Mouse (Mus musculus): Measurements from ENCODE around the gene Iqcd. TPM values are rescaled to one million over a fixed set of nuclear protein-coding genes. Genes with fewer than 3 reads are reported as not detected.

Iqcd gene
- polyA plus RNA-seq, 1 experiment: 77.3 TPM

DNA sequence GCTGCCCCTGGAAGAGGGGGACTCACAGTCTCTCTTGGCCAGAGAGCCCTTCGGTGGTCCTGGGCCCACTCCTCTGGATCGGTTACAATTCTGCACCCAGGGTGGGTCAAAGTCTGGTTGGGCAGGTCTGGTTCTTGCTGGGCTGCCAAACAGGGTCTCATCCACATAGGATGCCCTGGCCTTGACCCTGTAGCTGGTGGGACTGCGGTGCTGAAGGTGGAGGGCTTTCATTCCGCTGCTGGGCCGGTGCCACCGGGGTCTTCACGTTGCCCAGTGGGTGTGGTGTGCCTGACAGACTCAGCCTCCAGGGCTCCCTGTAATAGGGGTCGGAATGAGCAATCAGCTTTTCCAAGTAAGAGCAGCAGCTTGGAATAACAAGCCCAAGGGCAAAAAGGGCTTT, 22.6 kb downstream of the Iqcd start:
- no peaks in the 10 kb centered on the region for H3K36me3 ChIP-seq (ENCODE audit: control insufficient read depth, insufficient read depth, low read length)
- peaks cover 26% of the 10 kb centered on the region for H3K4me1 ChIP-seq (ENCODE audit: control insufficient read depth, insufficient read depth, low read length)
- no peak overlapping the region for H3K27ac ChIP-seq (ENCODE audit: control insufficient read depth, insufficient read depth, low read depth, low read length)
- peak overlapping the region; percentile 22 for H3K4me3 ChIP-seq (ENCODE audit: control insufficient read depth, low read depth, low read length)
- TF ChIP-seq POLR2A (IDR thresholded peaks at IDR 0.05; ENCODE audit: control insufficient read depth, low read depth, low read length) (no peak), CTCF (IDR thresholded peaks at IDR 0.05; ENCODE audit: control insufficient read depth, insufficient read depth, insufficient replicate concordance, low read depth, low read length) (no peak)
- H3K27me3 ChIP-seq (ENCODE audit: control insufficient read depth, insufficient read depth, low read length): no peaks in the 10 kb centered on the region

DNA sequence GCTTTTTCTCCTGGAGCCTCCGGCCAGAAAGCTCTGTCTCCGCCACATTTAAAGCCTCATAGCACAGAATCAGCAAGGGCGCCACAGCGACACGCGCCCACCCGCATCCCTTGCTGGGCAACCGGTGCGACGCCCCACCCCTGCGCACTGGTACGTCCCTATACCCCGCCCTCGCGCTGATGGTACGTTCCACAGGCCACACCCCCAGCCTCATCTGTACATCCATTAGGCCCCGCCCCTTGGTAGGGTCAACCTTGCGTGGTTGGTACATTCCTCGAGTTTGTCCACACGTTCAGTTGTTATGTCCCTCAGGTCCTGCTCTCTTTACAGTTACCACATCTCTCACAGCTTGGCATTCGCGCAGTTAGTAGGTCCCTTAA, 23.6 kb downstream of the Iqcd start, which contains the start of the genes Rita1 and Ddx54:
Rita1 (minus strand) TSS at position 148 of the 380 bp plus-strand sequence.
Ddx54 (plus strand) TSS at position 298 of the 380 bp plus-strand sequence.
- Histone ChIP-seq H3K27ac (ENCODE audit: control insufficient read depth, insufficient read depth, low read depth, low read length) (peak within 1 kb of the TSS; percentile 92), H3K36me3 (ENCODE audit: control insufficient read depth, insufficient read depth, low read length) (no peaks in the 10 kb centered on the region), H3K4me3 (ENCODE audit: control insufficient read depth, low read depth, low read length) (peak within 1 kb of the TSS; percentile 96), H3K27me3 (ENCODE audit: control insufficient read depth, insufficient read depth, low read length) (no peaks in the 10 kb centered on the region), H3K4me1 (ENCODE audit: control insufficient read depth, insufficient read depth, low read length) (peaks cover 17% of the 10 kb centered on the region)
- peak; percentile 65; the same call in 1 of the 2 replicates for TF ChIP-seq POLR2A (IDR thresholded peaks at IDR 0.05; ENCODE audit: control insufficient read depth, low read depth, low read length)
- no peak for TF ChIP-seq CTCF (IDR thresholded peaks at IDR 0.05; ENCODE audit: control insufficient read depth, insufficient read depth, insufficient replicate concordance, low read depth, low read length)

DNA sequence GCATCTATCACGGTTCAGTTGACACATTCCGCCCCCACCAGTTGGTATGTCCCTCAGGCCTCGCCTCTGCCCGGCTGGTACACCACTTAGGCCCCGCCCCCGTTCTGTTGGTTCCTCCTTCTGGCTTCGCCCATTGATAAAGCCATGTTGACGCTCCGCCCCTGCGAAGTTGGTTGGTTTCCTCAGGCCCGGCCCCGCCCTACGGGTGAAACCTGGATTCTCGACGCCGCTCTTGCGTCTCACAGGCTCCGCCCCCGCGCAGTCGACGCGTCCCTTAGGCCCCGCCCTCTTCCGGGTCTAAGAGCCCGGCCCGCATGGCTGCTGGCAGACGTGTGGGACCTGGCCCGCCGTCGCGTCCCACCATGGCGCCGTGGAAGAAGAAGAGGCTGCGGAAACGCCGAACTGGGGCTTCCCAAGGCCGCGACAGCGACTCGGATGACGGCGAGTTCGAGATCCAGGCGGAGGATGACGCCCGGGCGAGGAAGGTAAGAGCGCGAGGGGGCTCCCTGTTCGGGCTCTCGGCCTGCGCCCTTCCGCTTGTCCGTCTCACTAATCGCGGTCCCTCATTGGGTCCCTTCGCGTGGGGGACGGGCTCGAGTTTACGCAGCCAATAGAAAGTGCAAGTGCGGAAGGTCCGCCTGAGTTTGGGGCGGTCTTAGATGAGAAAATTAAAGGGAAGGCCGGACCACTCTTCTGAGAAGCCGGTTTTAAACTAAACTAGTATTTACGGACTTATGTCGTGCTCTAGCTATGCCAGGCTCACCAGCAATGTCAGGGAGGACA, 24.2 kb downstream of the Iqcd start:
- Histone ChIP-seq H3K27me3 (ENCODE audit: control insufficient read depth, insufficient read depth, low read length) (no peaks in the 10 kb centered on the region), H3K36me3 (ENCODE audit: control insufficient read depth, insufficient read depth, low read length) (peaks cover under 1% of the 10 kb centered on the region; the same call in 1 of the 2 replicates), H3K4me3 (ENCODE audit: control insufficient read depth, low read depth, low read length) (peak overlapping the region; percentile 96), H3K27ac (ENCODE audit: control insufficient read depth, insufficient read depth, low read depth, low read length) (peak overlapping the region; percentile 92), H3K4me1 (ENCODE audit: control insufficient read depth, insufficient read depth, low read length) (peaks cover 17% of the 10 kb centered on the region)
- TF ChIP-seq CTCF (IDR thresholded peaks at IDR 0.05; ENCODE audit: control insufficient read depth, insufficient read depth, insufficient replicate concordance, low read depth, low read length) (no peak), POLR2A (IDR thresholded peaks at IDR 0.05; ENCODE audit: control insufficient read depth, low read depth, low read length) (peak; percentile 83)

DNA sequence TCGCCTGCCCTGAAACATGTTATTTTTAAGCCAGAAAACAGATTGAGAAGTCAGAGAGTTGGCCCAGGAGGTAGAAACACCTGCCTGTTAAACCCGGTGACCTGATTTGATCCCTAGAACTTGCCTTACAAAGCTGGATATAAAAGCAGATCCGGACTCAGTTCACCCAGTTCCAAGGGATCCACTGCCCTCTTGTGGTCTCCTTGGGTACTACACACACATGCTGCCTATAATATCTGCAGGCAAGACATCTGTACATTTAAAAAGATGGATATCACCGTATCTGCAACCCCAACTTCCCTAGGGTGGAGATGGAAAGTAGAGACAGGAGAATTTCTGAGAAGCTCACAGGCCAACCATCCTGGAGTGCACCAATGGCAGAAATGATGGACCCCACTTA, 27.1 kb downstream of the Iqcd start:
- Histone ChIP-seq H3K4me3 (ENCODE audit: control insufficient read depth, low read depth, low read length) (no peak overlapping the region), H3K27me3 (ENCODE audit: control insufficient read depth, insufficient read depth, low read length) (no peaks in the 10 kb centered on the region), H3K4me1 (ENCODE audit: control insufficient read depth, insufficient read depth, low read length) (peaks cover 19% of the 10 kb centered on the region), H3K27ac (ENCODE audit: control insufficient read depth, insufficient read depth, low read depth, low read length) (no peak overlapping the region), H3K36me3 (ENCODE audit: control insufficient read depth, insufficient read depth, low read length) (peaks cover 2% of the 10 kb centered on the region; the same call in 1 of the 2 replicates)
- TF ChIP-seq POLR2A (IDR thresholded peaks at IDR 0.05; ENCODE audit: control insufficient read depth, low read depth, low read length) (no peak), CTCF (IDR thresholded peaks at IDR 0.05; ENCODE audit: control insufficient read depth, insufficient read depth, insufficient replicate concordance, low read depth, low read length) (no peak)

DNA sequence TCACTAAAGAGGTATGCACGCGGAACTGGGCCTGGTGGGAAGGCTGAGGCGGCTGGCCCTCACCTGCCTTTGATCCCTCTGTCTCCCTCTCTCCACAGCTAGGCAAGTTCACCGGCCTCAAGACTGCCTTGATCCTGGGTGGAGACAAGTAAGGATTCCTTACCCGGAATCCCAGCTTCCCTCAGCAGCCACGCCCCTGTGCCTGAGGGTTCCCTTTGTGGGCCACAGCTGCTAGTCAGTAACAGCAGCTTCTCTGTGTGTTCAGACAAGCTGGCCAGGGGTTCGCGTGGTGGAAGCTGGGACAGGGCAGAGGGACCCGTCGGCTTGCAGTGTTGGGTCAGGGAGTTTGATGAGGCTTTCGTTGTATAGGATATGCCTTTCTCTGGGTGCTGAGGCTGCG, 30.0 kb downstream of the Iqcd start:
- Histone ChIP-seq H3K4me1 (ENCODE audit: control insufficient read depth, insufficient read depth, low read length) (peaks cover 6% of the 10 kb centered on the region), H3K36me3 (ENCODE audit: control insufficient read depth, insufficient read depth, low read length) (peaks cover 2% of the 10 kb centered on the region), H3K4me3 (ENCODE audit: control insufficient read depth, low read depth, low read length) (no peak overlapping the region), H3K27me3 (ENCODE audit: control insufficient read depth, insufficient read depth, low read length) (no peaks in the 10 kb centered on the region), H3K27ac (ENCODE audit: control insufficient read depth, insufficient read depth, low read depth, low read length) (no peak overlapping the region)
- TF ChIP-seq CTCF (IDR thresholded peaks at IDR 0.05; ENCODE audit: control insufficient read depth, insufficient read depth, insufficient replicate concordance, low read depth, low read length): no peak

DNA sequence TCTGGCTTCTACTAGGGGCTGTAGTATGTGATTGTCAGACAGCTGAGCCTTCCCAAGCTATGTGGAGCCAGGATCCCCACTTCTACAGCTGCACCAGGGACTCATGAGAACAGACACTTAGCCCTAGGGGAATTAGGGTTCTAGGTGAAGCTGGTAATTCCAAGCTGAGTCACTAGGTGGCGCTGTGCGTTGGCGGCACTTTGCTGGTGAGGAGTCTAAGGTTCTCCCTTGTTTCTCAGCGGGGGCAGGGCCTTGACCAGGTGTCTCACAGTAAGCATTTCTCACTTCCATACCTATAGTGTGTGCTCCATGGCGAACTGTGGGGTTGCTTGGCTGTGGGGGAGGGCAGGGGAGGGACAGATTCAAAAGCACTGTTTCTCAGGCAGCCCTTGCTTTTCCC, 30.4 kb downstream of the Iqcd start:
- Histone ChIP-seq H3K27me3 (ENCODE audit: control insufficient read depth, insufficient read depth, low read length) (no peaks in the 10 kb centered on the region), H3K4me1 (ENCODE audit: control insufficient read depth, insufficient read depth, low read length) (peaks cover 2% of the 10 kb centered on the region; the same call in 1 of the 2 replicates), H3K4me3 (ENCODE audit: control insufficient read depth, low read depth, low read length) (no peak overlapping the region), H3K36me3 (ENCODE audit: control insufficient read depth, insufficient read depth, low read length) (peaks cover 2% of the 10 kb centered on the region), H3K27ac (ENCODE audit: control insufficient read depth, insufficient read depth, low read depth, low read length) (no peak overlapping the region)
- TF ChIP-seq CTCF (IDR thresholded peaks at IDR 0.05; ENCODE audit: control insufficient read depth, insufficient read depth, insufficient replicate concordance, low read depth, low read length): peak; percentile 96; the same call in 1 of the 2 replicates
- TF ChIP-seq POLR2A (IDR thresholded peaks at IDR 0.05; ENCODE audit: control insufficient read depth, low read depth, low read length): no peak

DNA sequence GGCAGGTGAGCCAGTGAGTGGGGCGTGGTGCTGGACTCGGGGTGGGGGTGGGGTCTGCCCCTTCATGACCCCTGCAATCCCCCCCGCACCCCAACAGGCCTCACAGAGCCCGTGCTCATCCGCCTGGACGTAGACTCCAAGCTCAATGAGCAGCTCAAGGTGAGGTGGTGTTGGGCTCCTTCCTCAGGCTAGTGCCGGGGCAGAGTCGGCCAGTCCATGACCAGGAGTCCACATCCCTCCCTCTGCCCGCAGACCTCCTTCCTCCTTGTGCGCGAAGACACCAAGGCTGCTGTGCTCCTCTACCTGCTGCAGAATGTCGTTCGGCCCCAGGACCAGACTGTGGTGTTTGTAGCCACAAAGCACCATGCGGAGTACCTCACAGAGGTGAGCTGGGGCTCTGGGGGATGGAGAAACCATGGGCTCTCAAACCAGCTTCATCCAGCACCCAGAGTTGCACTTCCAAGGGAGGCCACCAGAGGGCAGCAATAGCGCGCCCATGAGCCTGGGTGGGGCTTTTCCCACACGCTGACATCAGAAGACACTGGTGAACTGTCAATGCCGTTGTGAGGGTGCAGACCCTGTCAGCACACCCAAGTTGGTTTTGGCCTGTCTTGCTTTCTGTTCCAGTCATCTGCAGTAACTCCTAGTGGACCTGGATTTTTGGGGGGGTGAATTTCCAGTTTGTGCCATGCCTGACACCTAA, 31.7 kb downstream of the Iqcd start:
- Histone ChIP-seq H3K4me1 (ENCODE audit: control insufficient read depth, insufficient read depth, low read length) (peaks cover 2% of the 10 kb centered on the region; the same call in 1 of the 2 replicates), H3K36me3 (ENCODE audit: control insufficient read depth, insufficient read depth, low read length) (peaks cover 2% of the 10 kb centered on the region), H3K27ac (ENCODE audit: control insufficient read depth, insufficient read depth, low read depth, low read length) (no peak overlapping the region), H3K4me3 (ENCODE audit: control insufficient read depth, low read depth, low read length) (no peak overlapping the region), H3K27me3 (ENCODE audit: control insufficient read depth, insufficient read depth, low read length) (no peaks in the 10 kb centered on the region)
- no peak for TF ChIP-seq POLR2A (IDR thresholded peaks at IDR 0.05; ENCODE audit: control insufficient read depth, low read depth, low read length)
- TF ChIP-seq CTCF (IDR thresholded peaks at IDR 0.05; ENCODE audit: control insufficient read depth, insufficient read depth, insufficient replicate concordance, low read depth, low read length): peak; percentile 92
